Mouse (Mus musculus): ENCODE results near the gene Gpr141.
A peak's percentile ranks its signal among the peaks of the same experiment; 100 is the strongest.

The Gpr141 gene

DNA sequence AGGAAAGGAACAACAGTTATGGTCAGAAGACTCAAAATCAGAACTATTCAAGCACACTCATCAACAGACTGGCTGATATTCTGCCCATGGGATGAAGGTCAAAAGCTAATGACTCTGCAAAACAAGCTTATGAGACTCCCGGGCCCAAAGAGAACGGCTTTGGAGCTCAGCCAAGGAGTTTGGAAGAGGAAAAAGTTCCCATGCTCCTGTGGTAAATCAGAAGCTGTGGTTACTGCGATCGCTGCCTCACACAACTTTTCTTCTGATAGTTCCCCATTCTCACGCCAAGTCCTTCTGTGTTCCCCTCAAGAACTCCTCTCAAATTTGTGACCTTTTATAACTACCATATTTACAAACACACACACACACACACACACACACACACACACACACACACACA, 105.1 kb downstream of the Gpr141 start:
- DNase-seq (ENCODE audit: low spot score) = peak; percentile 37

DNA sequence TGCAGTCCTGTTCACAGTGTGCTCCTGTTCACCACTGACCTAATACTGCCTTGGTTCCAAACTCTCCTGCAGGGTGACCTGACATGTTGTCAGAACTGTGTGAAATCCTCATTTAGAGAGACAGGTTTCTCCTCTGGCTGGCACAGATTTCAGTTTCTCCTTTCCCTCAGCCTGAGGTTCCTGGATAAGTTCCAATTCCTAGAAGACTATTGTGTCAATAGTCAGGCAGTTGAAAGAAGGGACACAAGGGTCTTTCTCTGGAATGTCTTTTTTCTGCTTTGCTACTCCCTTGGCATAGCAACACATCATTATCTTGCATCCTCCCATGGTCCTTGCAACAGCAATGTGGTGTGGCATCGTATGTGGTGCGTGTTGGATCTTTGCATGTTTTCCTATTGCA, 106.9 kb downstream of the Gpr141 start:
- DNase-seq (ENCODE audit: low spot score) = no peak

- DNase-seq (ENCODE audit: low spot score) = no peak
Observed at GRCm38 (mm10) chr13:19703806-19704205, 120.3 kb downstream of the Gpr141 start.

DNA sequence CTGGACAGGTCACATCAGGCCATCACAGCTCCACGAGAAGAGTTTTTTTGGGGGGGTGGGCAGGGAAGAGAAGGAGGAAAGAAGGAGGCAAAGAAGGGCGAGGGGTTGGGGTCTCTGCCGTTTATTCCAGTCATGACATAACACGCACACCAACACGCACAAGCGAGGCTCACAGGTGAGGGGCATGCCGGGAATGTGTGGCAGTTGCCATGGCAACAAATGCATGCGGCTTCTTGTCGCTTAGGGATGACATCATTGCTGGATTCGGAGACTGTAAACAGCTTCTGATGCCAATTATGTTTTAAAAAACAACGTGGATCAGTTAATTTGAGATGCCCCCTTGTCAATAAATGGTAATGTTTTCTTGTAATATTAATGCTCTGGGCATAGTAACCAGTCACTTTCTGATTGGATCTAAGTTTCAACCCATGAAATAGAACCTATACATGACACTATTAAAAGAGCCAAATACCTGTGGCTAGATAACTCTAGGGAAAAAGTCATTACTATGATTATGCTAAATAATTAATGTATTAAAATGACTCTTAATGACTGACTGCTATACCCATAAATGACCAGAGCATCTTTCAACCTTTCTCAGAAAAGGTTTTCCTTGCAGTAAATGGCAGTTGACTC, 122.5 kb downstream of the Gpr141 start:
- DNase-seq (ENCODE audit: low spot score) = no peak

- DNase-seq (ENCODE audit: low spot score) = no peak
Observed at GRCm38 (mm10) chr13:19700733-19701442, 123.2 kb downstream of the Gpr141 start.
